Mouse (Mus musculus): ENCODE data around the gene Wdr25.

- TF ChIP-seq POLR2A (IDR thresholded peaks at IDR 0.05; ENCODE audit: low read depth, low read length) (no peak), CTCF (conservative IDR thresholded peaks at IDR 0.05 in 1 of 2, IDR thresholded peaks at IDR 0.05 in 1 of 2; ENCODE audit: low read depth in 2 of 2, low read length in 2 of 2) (no peak)
These were observed 20.3 kb upstream of the Wdr25 start for GRCm38 (mm10) chr12:108873122-108873521.
